Mouse (Mus musculus): ENCODE data around the gene Ppp1cb.
"Not testable (repeated sequence)": the region's sequence is repeated elsewhere in the genome, so short reads cannot be mapped to it uniquely, and the experiment has no call there.

Ppp1cb gene

DNA sequence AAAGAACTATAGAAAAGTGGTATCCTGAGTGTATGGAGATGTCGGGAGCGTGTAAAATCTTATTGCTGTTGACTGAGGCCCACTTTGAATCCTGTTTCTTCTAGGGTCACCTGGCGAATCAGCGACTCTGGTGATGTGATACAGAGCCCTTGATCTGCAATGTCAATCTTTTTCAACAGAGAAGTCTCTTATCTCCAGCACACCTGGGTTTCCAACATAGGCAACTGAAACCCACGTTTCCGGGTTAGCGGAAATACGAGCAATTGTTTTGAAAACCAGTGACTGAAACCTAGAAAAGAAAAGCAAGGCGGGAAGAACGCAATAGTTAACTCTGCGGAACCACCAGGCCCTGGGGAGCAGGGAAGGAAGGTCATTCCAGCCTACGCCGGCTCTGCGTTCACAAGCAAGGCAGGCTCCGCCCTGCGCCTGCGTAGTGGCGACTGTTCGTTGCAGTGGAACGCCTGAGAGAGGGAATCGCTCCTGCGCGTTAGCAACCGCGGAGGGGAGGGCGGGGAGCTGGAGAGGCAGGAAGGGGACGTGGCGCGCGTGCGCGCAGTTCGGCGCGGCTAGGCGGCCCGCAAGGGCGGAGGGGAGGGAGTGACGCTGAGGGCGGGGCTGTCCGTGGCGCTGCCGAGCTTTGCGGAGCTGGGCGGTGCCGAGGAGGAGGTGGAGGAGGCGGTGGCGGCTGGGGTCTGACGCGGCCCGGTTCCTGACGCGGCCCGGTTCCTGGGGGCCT, at the start of gene Ppp1cb:
Gene Ppp1cb, plus strand, starts transcription at position 436 of the 736 bp plus-strand sequence.
- peak; percentile 99 for DNase-seq (ENCODE audit: low spot score)

DNA sequence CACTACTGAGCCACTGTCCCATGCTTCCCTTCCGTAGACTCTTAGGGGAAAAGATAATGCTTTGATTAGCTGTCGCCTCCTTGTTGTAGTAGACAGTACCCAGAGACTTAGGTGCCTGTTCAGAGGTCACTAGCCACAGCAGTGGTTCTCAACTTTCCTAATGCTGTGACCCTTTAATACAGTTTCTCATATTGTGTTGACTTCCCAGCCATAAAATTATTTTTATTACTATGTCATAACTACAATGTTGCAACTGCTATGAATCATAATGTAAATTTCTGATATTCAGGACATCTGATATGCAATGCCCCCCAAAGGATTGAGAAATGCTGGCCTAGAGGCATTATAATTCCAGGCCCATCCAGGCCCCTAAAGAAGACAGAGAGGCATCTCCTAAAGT, 48.9 kb upstream of the Ppp1cb start:
- no peak for DNase-seq (ENCODE audit: low spot score)

DNA sequence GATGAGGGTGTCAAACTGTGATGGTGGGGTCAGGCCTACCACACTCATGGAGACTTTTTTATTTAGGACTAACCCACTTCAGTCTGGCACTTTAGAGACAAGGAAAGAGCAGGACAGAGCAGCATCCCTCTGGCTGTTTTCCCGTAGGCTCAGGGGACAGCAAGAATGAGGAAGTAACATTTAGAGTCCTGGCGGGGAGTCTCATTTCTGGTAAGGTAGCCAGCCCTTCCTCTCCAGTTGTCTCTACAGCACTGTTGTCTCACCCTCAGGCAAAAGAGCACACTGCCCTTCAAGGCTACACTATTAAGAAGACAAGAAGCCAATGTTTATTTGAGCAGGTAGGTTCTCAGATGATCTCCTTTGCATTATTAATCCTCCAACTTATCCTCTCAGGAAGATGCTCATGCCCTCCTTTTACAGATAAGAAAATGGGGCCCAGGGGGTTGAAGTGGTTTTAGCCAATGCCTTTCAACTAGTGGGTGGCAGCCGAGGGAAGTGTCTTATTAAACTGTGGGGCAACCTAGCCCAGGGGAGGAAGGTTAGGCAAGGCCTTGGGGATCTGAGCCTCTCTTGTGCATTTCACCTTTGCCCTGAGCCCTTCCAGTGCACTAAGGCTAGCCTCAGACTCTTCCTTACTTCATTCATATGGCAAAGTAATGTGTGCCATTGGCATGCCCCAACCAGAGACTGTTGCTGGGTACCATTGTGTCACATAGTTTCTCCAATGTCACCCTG, 47.5 kb upstream of the Ppp1cb start:
- no peak for DNase-seq (ENCODE audit: low spot score)

DNA sequence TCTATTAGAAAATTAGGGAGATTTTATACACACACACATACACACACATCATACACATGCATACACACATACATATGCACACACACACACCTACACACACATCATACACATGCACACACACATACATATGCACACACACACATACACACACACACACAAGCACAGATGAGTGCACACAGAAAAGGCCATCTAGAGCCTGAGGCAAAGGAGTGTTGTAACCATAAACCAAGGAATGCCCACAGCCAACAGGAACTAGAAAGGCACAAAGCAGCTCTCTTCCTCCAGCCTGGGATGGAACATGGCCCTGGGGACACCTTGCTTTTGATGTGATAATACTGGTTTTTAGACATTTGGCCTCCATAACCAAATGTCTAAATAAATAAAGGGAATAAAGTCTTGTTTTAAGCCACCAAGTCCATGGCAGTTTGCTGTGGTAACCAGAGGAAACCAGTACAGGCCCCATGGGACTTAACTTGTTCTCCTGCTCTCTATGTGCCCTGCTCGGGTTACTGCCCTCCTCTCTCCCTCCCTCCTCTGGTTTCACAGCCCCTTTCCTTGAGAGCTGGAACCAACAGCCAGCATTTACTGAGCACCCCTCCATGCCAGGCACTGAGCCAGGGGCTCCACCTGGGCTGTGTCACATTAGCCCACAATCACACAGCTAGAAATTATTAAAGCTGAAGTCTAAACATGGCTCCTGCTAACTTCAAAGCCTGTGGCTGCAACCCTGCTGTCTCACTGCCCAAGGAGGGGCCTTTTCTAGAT, 46.3 kb upstream of the Ppp1cb start:
- DNase-seq (ENCODE audit: low spot score) = no peak

DNA sequence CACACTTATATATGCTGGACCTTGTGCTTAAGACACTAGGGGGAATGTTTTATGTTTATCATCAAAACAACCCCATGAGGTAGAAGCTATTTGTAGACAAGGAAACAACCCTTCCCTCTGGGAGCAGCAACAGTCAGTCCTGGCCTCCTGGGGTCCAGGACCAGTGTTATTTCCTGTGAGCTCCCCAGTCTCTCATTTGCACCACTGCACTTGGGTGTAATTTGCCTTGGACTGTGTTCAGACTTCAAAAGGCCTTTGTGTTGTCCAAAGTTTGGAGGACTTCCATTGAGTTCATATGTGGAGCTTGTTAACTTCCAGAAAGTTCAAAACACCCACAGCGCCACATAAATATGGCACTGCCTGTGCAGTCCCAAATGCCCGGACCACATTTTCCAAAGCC, 45.6 kb upstream of the Ppp1cb start:
- no peak for DNase-seq (ENCODE audit: low spot score)

DNA sequence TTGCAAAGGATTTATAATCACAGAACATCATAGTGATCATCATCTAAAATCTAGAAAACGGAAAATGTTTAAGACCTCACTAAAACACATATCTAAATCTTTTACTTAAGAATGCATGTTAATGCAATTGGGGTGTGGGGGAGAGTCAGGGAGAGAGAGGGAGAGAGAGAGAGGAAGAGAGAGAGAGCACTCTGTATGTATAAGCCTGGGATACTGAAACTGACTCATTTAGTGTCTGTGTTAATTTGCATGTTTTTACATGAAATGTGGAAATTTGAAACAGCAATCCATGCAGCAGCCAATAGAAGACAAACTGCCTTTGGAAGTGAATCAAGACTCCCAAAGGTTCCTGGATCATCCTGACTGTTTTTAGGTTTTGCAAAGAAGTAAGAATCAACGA, 45.1 kb upstream of the Ppp1cb start:
- DNase-seq (ENCODE audit: low spot score) = no peak

DNA sequence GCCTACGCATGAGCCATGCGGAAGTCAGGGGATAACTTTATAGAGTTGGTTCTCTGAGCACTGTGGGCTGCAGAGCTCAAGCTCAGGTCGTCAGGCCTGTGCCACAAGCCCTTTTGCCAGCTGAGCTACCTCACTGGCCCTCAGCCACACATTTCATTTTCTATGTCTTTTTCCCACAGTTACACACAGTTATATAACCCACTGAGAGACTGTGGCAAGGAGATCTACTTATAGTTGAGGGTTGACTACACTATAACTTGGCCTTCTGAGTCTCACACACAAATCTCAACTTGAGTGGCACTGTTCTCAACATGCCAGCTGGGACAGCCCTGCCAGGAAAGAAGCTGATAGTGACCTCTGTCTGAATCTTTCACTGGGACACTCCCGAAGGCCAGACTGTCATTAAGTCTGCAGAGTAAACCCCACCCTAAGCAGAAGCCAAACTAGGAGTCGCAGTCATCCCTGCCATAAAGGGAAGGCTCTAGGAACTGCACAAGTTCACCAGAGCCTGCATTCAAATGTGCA, 44.1 kb upstream of the Ppp1cb start:
- DNase-seq (ENCODE audit: low spot score) = no peak

DNA sequence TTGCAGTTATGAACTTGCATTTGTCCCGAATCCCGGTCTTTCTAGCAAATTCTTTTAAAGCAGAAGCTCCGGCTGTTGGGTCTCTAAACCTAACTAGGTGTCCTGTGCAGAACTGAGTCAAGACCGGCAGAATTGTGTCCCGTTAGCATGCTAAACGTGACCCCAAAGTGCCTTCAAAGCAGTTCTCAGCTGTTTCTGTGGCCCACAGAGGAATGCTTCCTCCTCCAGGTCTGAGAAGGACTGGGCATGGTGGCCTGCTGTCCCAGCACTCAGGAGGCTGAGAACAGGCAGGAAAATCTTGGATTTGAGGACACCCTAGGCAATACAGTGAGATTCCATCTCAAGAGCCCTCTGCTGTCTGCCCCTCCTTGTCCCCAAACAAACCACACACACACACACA, 43.1 kb upstream of the Ppp1cb start:
- no peak for DNase-seq (ENCODE audit: low spot score)

DNA sequence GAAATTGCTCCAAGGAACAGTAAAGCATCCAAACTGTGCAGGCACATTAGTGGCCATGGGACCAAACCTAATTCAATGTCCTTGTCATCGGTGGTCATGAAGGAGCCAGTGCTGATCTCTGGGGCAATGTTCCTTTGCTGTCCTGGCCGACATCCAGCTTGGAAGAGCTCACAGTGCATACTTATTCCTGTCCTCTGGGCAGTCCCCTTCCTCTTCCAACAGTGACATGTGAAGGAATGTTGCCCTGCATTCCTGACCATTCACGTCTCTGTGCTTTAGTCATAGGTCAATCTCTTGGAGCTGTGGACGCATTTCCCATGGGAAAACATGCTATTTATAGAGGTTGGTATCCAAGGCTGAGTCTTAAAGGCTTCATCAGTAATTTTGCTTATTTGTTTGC, 41.8 kb upstream of the Ppp1cb start:
- no peak for DNase-seq (ENCODE audit: low spot score)

DNA sequence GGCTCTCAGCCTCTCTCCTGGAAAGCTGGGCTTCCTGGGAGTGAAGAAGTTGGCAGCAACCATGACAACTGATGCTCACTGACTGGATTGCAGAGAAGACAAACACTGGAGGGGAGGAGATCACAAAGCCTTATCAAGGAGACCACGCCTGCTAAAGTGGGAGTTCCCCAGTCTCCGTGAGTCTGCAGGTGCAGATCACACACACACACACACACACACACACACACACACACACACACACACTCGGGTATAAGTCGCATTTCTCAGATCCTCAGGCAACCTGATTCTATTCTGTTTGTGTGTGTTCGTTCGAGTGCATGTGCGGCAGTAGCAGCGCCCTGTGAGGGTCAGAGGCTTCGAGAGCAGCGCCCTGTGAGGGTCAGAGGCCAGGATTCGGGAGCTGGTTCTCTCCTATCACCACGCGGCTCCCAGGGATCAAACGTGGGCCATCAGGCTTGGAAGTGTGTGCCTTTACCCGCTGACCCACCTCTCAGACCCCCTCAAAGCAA, 36.5 kb upstream of the Ppp1cb start:
- no peak for DNase-seq (ENCODE audit: low spot score)

DNA sequence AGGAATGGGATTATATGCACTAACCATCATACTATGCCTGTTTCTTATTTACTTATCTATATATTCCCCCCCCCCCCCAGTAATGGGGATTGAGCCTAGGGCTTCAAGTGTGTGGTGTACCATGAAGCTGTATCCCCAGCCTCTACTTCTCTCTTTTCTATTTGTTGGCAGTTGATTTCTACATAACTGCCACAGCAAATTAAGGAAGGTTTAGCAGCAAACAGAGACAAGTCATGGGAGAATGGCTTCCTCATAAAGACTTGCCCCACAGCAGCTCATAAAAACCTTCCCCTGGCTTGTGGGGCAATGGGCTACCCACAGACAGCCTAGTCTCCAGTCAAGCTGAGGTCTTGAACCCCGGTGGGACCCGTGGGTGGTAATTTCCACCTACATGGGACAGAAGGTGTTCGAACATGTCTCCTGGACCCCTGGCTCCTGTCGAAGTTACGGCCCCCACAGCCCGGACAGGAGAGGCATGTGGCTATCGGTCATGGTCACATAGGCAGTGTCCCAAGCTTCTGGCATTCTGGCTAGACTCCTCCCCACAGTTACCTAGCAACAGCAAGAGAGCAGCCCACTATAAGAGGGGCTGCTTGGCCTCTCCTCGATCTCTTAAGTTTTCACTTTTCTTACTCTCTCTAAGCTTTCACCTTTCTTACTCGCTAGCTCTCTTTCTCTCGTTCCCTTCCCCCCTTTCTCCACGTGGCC, 35.1 kb upstream of the Ppp1cb start:
- no peak for DNase-seq (ENCODE audit: low spot score)

DNA sequence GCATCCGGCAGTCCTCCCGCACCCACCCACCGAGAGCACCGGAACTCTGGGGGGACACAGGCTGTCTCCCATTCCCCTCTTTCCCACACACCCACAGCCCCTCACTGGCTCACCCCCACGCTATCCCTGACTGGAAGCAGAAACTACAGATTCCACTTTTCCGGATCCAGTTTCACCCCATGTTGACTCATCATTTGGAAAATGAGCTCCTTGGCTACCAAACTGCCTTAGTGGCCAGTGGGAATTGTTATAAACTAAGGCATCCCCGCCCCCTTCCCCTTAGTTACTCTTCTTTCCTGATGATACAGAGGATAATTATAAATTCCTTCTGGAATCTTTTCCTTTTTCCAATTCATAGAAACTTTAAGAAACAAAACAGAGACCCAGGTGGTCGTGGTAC, 34.2 kb upstream of the Ppp1cb start:
- DNase-seq (ENCODE audit: low spot score) = no peak

DNA sequence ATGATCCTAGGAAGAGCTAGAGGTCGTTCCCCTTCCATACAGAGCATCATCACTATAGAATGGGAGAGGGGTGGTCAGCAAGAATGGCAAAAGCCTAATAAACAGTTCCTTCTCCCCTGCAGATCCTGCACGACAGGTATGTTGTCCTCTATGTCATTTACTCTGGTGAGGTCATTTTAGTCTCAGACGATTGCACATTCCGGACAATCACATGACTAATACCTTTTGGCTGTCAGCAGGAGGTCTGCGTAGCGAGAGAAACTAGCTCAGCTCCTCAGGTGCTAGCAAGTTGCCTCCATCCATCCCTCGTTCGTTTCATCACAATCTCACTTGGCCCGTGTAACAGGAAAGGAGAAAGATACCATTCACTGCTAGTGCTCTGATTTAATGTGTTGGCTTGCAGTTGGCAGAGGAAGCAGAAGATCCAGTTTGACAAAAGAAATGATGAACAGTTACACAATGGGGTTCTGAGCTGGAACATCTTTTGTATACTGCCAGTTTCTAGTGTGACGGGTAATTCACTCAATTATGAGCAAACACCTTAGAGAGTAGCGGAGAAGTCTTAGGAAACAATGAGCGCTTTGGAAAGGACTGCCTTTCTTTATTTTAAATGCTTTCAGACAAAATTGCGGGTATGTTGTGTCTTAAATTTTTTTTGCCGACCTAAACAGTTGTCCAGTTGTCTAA, 33.0 kb upstream of the Ppp1cb start:
- DNase-seq (ENCODE audit: low spot score) = no peak

DNA sequence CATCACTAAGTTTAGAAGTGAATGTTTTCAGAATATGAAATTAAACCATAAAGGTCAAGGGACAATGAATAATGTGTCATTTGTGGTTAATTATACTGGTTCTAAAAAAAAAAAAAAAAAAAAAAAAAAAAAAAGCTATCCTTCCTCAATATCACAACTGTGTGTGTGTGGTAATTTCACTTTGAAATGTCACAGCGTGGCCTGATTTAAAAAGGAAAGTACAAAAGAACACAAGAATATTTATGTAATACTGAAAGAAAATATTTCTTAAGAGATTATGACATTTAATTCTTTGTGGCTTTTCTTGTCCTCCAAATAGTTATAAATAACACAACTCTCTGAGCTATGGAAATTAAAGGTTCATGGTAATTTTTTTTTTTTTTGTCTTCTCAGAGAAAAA, 28.2 kb upstream of the Ppp1cb start:
- no peak for DNase-seq (ENCODE audit: low spot score)

DNA sequence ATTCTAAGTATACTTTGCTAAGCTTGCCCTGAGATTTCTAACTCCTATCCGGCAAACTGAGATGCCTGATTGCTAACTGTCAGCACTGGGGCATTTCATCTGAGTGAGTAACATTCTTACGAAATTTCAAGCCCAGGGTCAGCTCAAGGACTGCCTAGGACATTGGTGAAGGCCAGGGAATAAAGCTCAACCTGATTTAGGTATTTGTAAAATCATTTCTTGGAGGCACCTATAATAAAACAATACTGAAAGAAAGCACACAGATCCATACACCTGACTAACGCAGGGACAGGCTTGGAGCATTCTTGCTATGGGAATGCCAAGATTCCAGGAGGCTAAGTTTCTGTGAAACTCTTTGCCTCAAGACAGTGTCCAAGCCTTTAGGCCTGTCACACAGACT, 24.3 kb upstream of the Ppp1cb start:
- not testable (repeated sequence) for DNase-seq (ENCODE audit: low spot score)

DNA sequence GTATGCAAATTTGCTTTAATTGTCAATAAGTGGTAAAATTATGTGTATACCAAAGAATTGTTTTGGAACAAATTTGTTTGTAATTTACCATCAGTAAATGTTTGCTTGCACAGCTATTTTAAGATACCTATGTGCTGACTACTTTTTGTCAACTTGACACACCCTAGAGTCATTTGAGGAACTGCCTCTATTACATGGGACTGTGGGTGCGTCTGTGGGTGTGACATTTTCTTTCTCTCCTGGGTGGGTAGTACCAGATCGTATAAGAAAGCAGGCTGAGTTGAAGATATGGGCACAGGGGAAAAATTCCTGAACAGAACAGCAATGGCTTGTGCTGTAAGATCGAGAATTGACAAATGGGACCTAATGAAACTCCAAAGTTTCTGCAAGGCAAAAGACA, 23.0 kb upstream of the Ppp1cb start:
- DNase-seq (ENCODE audit: low spot score) = no peak

DNA sequence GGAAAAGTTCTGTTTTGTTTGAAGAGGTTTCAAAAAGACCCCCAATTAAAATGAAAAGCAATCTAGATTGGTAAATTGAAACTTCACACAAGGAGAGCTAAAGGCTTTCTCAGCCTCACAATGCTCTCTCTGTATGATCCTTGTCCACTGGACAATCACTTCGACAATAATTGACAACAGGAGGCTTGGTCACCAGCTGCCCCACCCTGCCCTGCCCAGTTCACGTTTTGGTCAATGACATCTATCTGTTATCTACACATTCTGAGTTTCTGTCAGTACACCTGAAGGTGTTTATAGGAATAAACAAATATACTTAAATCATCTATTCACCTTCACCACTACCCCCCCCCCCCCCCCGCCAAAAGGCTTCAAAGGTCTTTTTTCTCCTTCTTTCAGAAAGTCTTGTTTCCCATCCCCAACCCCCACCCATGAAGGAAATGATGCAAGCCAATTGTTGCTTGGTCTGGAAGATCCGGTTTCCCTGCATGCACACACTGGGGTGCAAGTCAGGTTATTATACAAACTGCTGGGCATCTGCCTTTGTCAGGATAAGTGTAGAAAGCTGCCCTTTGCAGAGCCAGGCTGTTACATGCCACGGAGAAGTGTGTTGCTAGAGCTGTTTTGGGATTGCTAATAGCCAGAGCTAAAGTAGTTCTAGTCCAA, 20.6 kb upstream of the Ppp1cb start:
- no peak for DNase-seq (ENCODE audit: low spot score)

DNA sequence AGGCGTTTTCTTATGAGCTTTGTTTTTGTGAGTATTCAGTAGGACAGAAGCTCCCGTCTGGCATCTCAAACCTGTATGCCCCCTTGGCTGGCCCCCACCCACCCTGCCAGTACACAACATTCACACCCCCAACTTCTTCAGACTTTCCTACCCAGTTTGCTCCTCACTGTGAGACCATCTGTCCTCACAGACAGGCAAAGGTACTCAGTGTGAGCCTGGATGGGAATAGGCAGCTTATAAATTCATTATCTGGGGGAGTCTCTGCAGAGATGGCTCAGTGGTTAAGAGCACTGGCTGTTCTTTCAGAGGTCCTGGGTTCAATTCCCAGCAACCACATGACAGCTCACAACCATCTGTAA, 20.1 kb upstream of the Ppp1cb start:
- DNase-seq (ENCODE audit: low spot score) = no peak

DNA sequence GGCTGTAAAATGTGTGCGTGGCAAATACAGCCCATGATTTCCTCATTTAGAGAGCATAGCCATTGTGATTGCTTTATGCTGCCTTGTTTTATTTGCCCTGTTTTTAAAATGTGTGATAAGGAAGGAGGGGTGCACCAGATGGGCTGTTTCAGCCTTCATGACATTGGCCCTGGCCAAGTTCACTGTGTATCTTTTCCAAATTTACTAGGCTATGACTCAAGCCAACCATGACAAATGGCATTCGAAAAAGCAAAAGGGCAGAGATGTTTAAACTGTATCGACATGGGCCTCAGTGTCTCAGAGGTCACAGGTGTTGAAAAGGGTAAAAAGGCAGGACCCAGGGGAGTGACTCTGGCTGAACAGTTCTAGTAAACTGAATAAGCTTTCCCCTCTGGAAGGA, 17.3 kb upstream of the Ppp1cb start:
- no peak for DNase-seq (ENCODE audit: low spot score)

DNA sequence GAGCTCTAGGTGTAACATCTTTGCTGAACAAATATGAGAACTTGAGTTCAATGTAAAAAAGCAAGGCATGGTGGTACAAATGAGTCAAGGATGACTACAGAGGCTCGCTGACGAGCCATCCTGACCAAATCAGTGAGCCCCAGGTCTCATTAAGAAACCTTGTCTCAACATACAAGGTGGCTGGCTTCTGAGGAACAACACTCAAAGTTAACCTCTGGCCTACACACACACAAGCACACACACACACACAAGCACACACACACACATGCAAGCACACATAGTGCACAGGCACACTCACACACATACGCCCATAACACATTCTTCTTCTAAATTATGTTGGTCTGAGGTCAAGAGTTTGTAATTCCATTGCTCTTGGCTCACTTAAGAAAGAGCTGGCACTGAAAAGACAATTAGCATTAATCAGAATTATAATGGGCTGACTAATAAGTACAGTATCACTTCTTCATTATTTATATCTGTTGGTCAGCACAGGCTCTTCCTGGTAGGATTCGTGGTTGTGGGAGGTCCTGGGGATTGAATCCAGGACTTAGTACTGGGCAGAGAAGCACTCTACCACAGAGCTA, 16.6 kb upstream of the Ppp1cb start:
- DNase-seq (ENCODE audit: low spot score) = no peak

DNA sequence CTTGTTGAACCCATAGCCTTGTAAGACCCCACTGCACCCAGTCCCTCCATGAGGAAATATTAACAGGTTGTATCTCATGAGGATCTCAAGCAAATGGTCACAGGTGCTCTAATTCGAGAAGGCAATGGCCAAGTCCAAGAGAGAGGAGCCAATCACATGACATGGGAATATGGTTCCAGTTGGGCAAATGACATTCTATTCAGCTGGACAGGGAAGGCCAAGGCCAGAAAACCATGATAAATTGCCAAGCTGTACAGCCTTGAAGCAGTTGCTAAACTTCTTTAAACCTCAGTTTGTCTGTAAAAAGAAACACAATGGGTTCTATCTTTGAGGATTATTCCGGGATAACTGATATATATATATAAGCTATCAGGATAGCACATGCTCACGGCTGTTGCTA, 14.7 kb upstream of the Ppp1cb start:
- DNase-seq (ENCODE audit: low spot score) = no peak

Measured in ovary, adult 18-20 months (tissue).